Mouse (Mus musculus) embryonic facial prominence, embryonic 15.5 days (tissue): ENCODE data around the gene Qrich1. TPM values are rescaled to one million over a fixed set of nuclear protein-coding genes. Genes with fewer than 3 reads are reported as not detected.

ENCODE experiments used
- ATAC-seq: fragments of 200-750 bp; cut with Nextera tagmentation; 2 replicates; pipeline ENCODE4 v1.8.0; 2017; ENCODE audit warnings: low read depth, moderate TSS enrichment; ENCODE audit not compliant: insufficient number of reproducible peaks, low FRiP score, low TSS enrichment
- H3K27ac ChIP-seq: fragments of 300-500 bp; sonication (generic); replicated peaks from 2 replicates; pipeline ENCODE4 v1.5.1; 2015; ENCODE audit warnings: mild to moderate bottlenecking, inconsistent platforms
- H3K27me3 ChIP-seq: fragments of 300-500 bp; sonication (generic); 2 replicates; pipeline ENCODE4 v1.6.1; 2015; ENCODE audit warnings: inconsistent platforms
- H3K36me3 ChIP-seq: fragments of 300-500 bp; sonication (generic); 2 replicates; pipeline ENCODE4 v1.6.1; 2015; ENCODE audit warnings: mild to moderate bottlenecking, inconsistent platforms
- H3K4me1 ChIP-seq: fragments of 300-500 bp; sonication (generic); 2 replicates; pipeline ENCODE4 v1.6.1; 2015; ENCODE audit warnings: inconsistent platforms
- H3K4me2 ChIP-seq: fragments of 300-500 bp; sonication (generic); replicated peaks from 2 replicates; pipeline ENCODE4 v1.6.1; 2015; ENCODE audit warnings: mild to moderate bottlenecking, inconsistent platforms
- H3K4me3 ChIP-seq: fragments of 300-500 bp; sonication (generic); replicated peaks from 2 replicates; pipeline ENCODE4 v1.5.1; 2015; ENCODE audit warnings: mild to moderate bottlenecking, inconsistent platforms
- H3K9ac ChIP-seq: fragments of 300-500 bp; sonication (generic); 2 replicates; pipeline ENCODE4 v1.6.1; 2015; ENCODE audit warnings: inconsistent platforms
- H3K9me3 ChIP-seq: fragments of 300-500 bp; sonication (generic); replicated peaks from 2 replicates; pipeline ENCODE4 v1.6.1; 2016; ENCODE audit warnings: inconsistent platforms
- WGBS: fragments of 180-500 bp; shearing (Covaris S2); methylation state at CpG from one replicate; pipeline ENCODE4 v1.1.7; 2015; 5-methylcytosine and 5-hydroxymethylcytosine counted together
- polyA plus RNA-seq: library from polyadenylated mRNA; unstranded; fragments of >200 nt; fragmentation: Nextera tagmentation; extraction: Ambion mirVana; gene quantifications from 2 replicates; pipeline ENCODE4 v1.2.1, GENCODE M21; 2015

Qrich1 gene
- polyA plus RNA-seq, result 110 and 125 TPM in 2 replicates

GRCm38 (mm10) chr9:108516380-108517251 is at the start of gene Qrich1:
TSS of gene Qrich1 (plus strand) at chr9:108516806.
- Histone ChIP-seq H3K4me3 (peak within 1 kb of the TSS; percentile 100), H3K36me3 (peaks cover 49% of the 10 kb centered on the region), H3K27me3 (no peaks in the 10 kb centered on the region), H3K9ac (peak within 1 kb of the TSS; percentile 91), H3K27ac (peak within 1 kb of the TSS; percentile 98), H3K4me1 (peaks cover 22% of the 10 kb centered on the region; the same call in 1 of the 2 replicates), H3K9me3 (no peaks in the 10 kb centered on the region), H3K4me2 (peak within 1 kb of the TSS; percentile 82)
- peak; percentile 96 for ATAC-seq
- under 1% methylated on average over 55 of the region's 55 CpGs for WGBS

- WGBS, result 76% methylated on average over 5 of the region's 5 CpGs
Observed at GRCm38 (mm10) chr9:108469430-108469829, 47.2 kb upstream of the Qrich1 start.

DNA sequence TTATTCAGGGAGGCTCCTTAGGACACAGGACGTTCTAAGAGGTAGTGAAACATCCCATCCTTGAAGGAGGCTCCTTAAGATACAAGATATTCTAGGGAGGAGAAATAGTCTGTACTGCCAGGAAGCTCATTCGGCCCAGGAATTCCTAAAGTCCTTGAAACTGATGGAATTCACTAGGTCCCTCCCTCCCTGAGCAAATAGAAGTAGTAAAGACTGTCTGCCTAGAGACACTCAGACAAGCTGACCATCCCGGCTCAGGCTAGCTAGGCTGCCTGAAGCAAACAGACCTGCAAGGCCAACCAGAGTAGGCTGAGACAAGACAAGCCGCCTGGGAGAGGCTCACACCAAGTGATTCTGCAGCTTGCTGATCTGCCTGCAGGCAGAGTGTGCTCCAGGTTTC is 46.8 kb upstream of the Qrich1 start:
- ATAC-seq, result no peak
- no peaks in the 10 kb centered on the region for H3K9me3 ChIP-seq
- 71% methylated on average over 4 of the region's 4 CpGs for WGBS

More at GRCm38 (mm10) chr9:108469430-108469829, 47.2 kb upstream of the Qrich1 start:
- no peak overlapping the region for H3K4me2 ChIP-seq
- ATAC-seq, result no peak
- H3K27me3 ChIP-seq, result no peaks in the 10 kb centered on the region
- H3K9ac ChIP-seq, result no peak overlapping the region
- peaks cover 29% of the 10 kb centered on the region for H3K36me3 ChIP-seq
- H3K27ac ChIP-seq, result no peak overlapping the region
- no peaks in the 10 kb centered on the region for H3K9me3 ChIP-seq
- no peak overlapping the region for H3K4me3 ChIP-seq
- no peaks in the 10 kb centered on the region for H3K4me1 ChIP-seq

DNA sequence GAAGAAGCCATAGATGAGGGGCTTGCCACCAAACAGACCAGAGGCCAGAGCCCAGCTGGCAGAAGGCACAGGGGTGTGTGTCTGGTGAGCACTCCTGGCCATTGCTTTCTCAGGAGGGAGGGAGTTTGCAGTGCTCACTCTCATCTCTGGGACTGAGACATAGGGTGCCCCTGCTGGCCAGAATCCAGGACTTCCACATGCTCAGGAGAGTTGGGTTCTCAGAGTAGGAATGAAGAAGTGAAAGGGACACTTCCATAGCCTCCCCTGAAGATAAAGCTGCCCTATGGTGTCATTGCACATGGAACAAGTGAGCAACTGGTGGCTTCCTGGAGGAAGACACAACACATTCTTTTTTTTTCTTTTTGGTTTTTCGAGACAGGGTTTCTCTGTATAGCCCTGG is 42.1 kb upstream of the Qrich1 start:
- Histone ChIP-seq H3K9ac (no peak overlapping the region), H3K36me3 (no peaks in the 10 kb centered on the region), H3K4me2 (no peak overlapping the region), H3K9me3 (no peaks in the 10 kb centered on the region), H3K4me1 (peaks cover 8% of the 10 kb centered on the region), H3K27me3 (no peaks in the 10 kb centered on the region), H3K27ac (no peak overlapping the region), H3K4me3 (no peak overlapping the region)
- WGBS, result 89% methylated on average over 1 of the region's 1 CpGs
- ATAC-seq, result no peak

More for the DNA sequence above, 46.8 kb upstream of the Qrich1 start:
- H3K27ac ChIP-seq, result no peak overlapping the region
- H3K4me1 ChIP-seq, result no peaks in the 10 kb centered on the region
- no peaks in the 10 kb centered on the region for H3K27me3 ChIP-seq
- no peak overlapping the region for H3K4me3 ChIP-seq
- no peak overlapping the region for H3K4me2 ChIP-seq
- H3K36me3 ChIP-seq, result peaks cover 24% of the 10 kb centered on the region
- no peak overlapping the region for H3K9ac ChIP-seq

GRCm38 (mm10) chr9:108478638-108479156 is 37.9 kb upstream of the Qrich1 start:
- Histone ChIP-seq H3K4me2 (peak overlapping the region; percentile 80), H3K36me3 (peaks cover 24% of the 10 kb centered on the region), H3K27ac (peak overlapping the region; percentile 91), H3K9me3 (no peaks in the 10 kb centered on the region), H3K9ac (peak overlapping the region; percentile 39), H3K27me3 (no peaks in the 10 kb centered on the region), H3K4me3 (peak overlapping the region; percentile 55), H3K4me1 (peaks cover 27% of the 10 kb centered on the region)
- peak; percentile 79 for ATAC-seq
- WGBS, result 0% methylated on average over 20 of the region's 20 CpGs

GRCm38 (mm10) chr9:108479241-108479640 is 37.4 kb upstream of the Qrich1 start:
- ATAC-seq, result no peak
- H3K4me3 ChIP-seq, result peak overlapping the region; percentile 63
- no peaks in the 10 kb centered on the region for H3K27me3 ChIP-seq
- peak overlapping the region; percentile 80 for H3K4me2 ChIP-seq
- peak overlapping the region; percentile 91 for H3K27ac ChIP-seq
- 34% methylated on average over 11 of the region's 11 CpGs for WGBS
- H3K4me1 ChIP-seq, result peaks cover 27% of the 10 kb centered on the region
- peaks cover 30% of the 10 kb centered on the region for H3K36me3 ChIP-seq
- H3K9ac ChIP-seq, result 0 out of 2 replicates have a peak overlapping the region, but pooled peaks have one; percentile 39
- no peaks in the 10 kb centered on the region for H3K9me3 ChIP-seq

GRCm38 (mm10) chr9:108479721-108480351 is 36.8 kb upstream of the Qrich1 start, which contains the start of gene Lamb2:
TSS of gene Lamb2 (plus strand) at chr9:108479736.
- peak; percentile 44 for ATAC-seq

GRCm38 (mm10) chr9:108480813-108481519 is 35.6 kb upstream of the Qrich1 start:
- ATAC-seq, result no peak
- Histone ChIP-seq H3K27me3 (no peaks in the 10 kb centered on the region), H3K4me2 (peak overlapping the region; percentile 80), H3K9me3 (no peaks in the 10 kb centered on the region), H3K9ac (no peak overlapping the region), H3K27ac (no peak overlapping the region), H3K36me3 (peaks cover 45% of the 10 kb centered on the region), H3K4me1 (peaks cover 27% of the 10 kb centered on the region), H3K4me3 (peak overlapping the region; percentile 63)
- 89% methylated on average over 28 of the region's 28 CpGs for WGBS

More at GRCm38 (mm10) chr9:108479721-108480351, 36.8 kb upstream of the Qrich1 start, which contains the start of gene Lamb2:
- H3K27ac ChIP-seq, result peak within 1 kb of the TSS; percentile 91
- peak within 1 kb of the TSS; percentile 69 for H3K9ac ChIP-seq
- no peaks in the 10 kb centered on the region for H3K9me3 ChIP-seq
- 6% methylated on average over 10 of the region's 10 CpGs for WGBS
- peaks cover 34% of the 10 kb centered on the region for H3K36me3 ChIP-seq
- peak within 1 kb of the TSS; percentile 80 for H3K4me2 ChIP-seq
- H3K4me1 ChIP-seq, result peaks cover 27% of the 10 kb centered on the region
- peak within 1 kb of the TSS; percentile 63 for H3K4me3 ChIP-seq
- no peaks in the 10 kb centered on the region for H3K27me3 ChIP-seq

DNA sequence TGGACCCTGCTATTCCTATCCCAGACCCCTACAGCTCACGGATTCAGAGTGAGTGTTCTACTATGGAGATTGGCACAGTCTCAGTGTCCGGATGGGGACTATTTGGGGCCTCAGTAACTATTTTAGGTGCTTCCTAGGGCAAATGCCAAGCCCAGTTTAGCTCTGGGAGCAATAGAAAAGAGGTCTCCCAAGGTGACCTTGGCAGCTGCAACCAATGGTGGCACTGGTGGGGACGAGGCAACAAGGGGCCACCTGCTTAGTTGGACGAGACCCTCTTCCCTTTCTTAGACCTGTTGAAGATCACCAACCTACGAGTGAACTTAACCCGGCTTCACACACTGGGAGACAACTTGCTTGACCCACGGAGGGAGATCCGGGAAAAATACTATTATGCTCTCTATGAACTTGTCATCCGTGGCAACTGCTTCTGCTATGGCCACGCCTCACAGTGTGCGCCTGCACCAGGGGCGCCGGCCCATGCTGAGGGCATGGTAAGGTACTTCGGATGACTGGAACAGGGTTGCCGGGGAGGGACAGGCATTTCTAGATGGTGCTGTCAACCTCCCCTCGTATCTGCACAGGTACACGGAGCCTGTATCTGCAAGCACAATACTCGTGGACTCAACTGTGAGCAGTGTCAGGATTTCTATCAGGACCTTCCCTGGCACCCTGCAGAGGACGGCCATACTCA is 34.9 kb upstream of the Qrich1 start:
- H3K27ac ChIP-seq, result no peak overlapping the region
- no peak overlapping the region for H3K4me3 ChIP-seq
- H3K9ac ChIP-seq, result no peak overlapping the region
- no peaks in the 10 kb centered on the region for H3K9me3 ChIP-seq
- no peak for ATAC-seq
- peaks cover 27% of the 10 kb centered on the region for H3K4me1 ChIP-seq
- 87% methylated on average over 19 of the region's 19 CpGs for WGBS
- H3K27me3 ChIP-seq, result no peaks in the 10 kb centered on the region
- peaks cover 52% of the 10 kb centered on the region for H3K36me3 ChIP-seq
- no peak overlapping the region for H3K4me2 ChIP-seq

GRCm38 (mm10) chr9:108483051-108483790 is 33.4 kb upstream of the Qrich1 start:
- no peak overlapping the region for H3K9ac ChIP-seq
- ATAC-seq, result no peak
- H3K27ac ChIP-seq, result no peak overlapping the region
- no peak overlapping the region for H3K4me3 ChIP-seq
- no peak overlapping the region for H3K4me2 ChIP-seq
- H3K9me3 ChIP-seq, result no peaks in the 10 kb centered on the region
- H3K36me3 ChIP-seq, result peaks cover 68% of the 10 kb centered on the region
- H3K4me1 ChIP-seq, result peaks cover 27% of the 10 kb centered on the region
- H3K27me3 ChIP-seq, result no peaks in the 10 kb centered on the region
- WGBS, result 93% methylated on average over 18 of the region's 18 CpGs
